Mouse (Mus musculus) B cell, adult 2 months (primary cell): ENCODE results near the gene Plekhj1.

Experiments used
- DNase-seq, 2 experiments: peaks; one replicate each; pipeline ENCODE4 v3.0.0; 2022

The Plekhj1 gene

GRCm38 (mm10) chr10:80774549-80774948 lies 23.9 kb downstream of the Plekhj1 start:
- DNase-seq = peak; percentile 77

DNA sequence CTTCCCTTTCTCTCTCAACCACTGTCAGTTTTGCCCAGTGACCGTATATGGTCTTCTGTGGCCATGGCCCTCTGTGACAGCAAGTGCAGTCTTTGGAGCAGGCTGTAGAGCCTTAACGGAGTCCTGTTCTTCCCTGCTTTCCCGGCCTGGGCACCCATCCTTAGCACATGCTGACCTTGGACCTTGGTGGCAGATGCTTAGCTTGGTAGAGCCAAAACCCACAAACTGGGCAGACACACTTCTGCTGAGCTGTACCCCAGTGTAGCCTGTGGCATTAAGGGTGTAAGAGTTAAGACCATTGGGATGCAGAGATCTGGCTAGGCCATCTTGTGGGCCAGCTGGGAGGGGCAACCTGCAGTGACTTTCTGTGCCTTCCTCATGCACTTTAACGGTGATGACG lies 24.6 kb downstream of the Plekhj1 start:
- DNase-seq = no peak

GRCm38 (mm10) chr10:80768365-80768764 lies 30.1 kb downstream of the Plekhj1 start:
- no peak for DNase-seq

- DNase-seq = no peak
Measured at GRCm38 (mm10) chr10:80766161-80766815, 32.1 kb downstream of the Plekhj1 start.

DNA sequence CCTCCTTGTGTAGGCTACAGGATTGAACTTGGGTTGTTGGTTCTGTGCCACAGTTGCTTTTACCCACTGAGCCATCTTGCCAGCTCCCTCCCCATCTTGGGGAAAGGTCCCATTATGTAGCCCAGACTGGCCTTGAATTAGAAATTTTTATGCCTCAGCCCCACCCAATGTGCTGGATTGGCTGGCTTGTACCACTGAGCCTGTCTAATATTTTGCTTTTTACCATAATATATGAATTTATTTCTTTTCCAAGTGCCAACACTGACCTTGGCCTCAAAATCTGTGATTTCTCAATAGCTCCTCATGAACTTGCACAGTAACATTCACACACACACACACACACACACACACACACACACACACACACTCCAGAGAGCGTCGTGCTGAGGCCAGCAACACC lies 32.7 kb downstream of the Plekhj1 start:
- DNase-seq = no peak

- no peak for DNase-seq
Measured at GRCm38 (mm10) chr10:80763502-80763901, 34.9 kb downstream of the Plekhj1 start.

DNA sequence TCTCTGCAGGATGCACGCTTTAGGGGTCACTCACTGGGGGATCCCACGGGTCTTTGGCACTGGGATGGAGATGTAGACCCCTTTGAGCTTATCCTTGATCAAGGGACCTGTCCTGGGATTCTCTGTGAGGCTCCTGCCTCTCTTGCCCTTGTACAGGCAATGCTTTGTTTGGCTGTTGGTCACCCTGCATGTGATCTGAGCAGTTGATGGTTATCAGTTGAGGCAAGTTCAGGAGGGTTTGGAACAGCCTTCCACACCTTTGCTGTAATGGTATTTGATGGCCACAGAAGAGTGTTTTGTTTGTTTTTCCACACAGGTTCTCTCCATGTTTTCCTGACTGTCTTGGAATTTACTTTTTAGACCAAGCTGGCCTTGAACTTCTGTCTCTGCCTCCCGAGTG lies 36.6 kb downstream of the Plekhj1 start:
- no peak for DNase-seq

- no peak for DNase-seq
Measured at GRCm38 (mm10) chr10:80760596-80761524, 37.6 kb downstream of the Plekhj1 start.

DNA sequence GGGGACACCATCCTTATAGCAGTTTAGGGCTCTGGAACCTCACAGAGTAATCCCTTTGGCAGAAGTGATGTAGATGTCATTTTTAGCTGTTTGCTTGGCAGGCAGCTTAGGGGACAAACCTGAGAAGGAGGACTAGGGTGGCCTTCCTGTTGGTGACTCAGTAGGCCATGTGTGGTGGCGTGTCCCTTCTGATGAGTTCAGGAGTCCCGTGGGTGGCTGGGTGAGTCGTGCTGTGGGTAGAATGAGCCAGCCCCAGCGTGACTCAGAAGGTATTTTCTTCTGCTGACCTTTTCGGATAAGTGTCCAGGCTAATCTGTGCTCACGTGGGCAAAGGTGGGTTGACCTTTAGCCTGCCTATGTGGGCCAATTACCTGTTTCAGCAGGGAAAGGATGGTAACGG lies 39.8 kb downstream of the Plekhj1 start:
- DNase-seq = no peak

DNA sequence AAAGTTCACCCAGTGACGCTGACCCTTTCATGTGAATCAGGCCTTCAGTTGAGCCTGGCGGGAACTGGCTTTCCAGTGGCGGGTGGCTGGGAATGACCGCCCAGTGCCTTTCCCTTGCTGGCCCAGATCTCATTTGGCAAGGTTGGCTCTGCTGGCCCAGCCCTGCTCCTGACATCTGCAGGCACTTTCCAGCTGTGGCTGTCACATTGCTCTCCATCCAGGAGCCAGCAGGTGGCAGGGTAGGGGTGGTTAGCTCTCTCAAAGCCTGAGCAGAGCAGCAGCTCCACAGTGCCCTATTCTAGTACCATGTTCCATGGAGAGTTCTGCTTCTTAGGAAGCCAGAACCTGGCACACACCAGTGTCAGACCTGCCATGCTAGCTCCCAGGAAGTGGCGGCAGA lies 40.7 kb downstream of the Plekhj1 start:
- peak; percentile 74 to 76 for DNase-seq

DNA sequence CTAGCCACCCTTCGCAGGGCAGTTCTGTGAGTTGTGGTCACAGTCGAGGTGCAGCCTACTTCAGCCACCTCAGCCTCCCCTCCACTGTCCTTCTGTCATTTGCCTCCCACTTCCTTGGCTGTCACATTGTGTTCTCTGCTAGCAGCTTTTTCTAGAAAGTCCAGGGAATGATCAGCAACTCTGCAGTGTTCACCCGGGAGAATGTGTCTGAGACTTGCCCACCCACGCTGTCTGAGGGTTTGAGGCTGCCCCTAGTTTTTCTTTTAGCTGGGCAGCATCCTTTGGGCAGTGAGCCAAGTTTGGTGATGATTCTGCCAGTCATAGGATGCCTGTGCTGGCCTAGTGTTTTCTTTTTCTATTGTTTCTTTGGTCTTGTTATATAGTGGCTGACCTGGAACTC lies 41.5 kb downstream of the Plekhj1 start:
- no peak for DNase-seq

- DNase-seq = no peak
Measured at GRCm38 (mm10) chr10:80756509-80756908, 41.9 kb downstream of the Plekhj1 start.

DNA sequence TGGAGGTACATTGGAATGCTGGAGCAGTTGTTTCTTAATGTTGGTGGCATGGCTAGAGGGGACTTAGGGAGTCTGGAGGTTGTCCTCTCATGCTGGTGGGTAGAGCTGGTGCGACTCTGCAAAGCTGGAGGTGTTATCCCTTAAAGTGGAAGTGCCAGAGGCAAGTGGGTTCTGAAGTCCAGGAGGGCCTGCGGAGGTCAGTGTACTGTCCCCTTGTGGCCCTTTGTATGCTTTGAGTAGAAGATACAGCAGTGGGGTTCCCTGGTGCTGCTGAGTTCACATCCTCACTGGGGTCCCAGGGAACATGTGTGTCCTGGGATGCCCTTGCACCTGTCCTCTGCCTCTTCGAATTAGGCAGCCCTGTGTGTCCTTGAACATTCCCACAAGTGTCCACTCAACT lies 42.3 kb downstream of the Plekhj1 start:
- no peak for DNase-seq

DNA sequence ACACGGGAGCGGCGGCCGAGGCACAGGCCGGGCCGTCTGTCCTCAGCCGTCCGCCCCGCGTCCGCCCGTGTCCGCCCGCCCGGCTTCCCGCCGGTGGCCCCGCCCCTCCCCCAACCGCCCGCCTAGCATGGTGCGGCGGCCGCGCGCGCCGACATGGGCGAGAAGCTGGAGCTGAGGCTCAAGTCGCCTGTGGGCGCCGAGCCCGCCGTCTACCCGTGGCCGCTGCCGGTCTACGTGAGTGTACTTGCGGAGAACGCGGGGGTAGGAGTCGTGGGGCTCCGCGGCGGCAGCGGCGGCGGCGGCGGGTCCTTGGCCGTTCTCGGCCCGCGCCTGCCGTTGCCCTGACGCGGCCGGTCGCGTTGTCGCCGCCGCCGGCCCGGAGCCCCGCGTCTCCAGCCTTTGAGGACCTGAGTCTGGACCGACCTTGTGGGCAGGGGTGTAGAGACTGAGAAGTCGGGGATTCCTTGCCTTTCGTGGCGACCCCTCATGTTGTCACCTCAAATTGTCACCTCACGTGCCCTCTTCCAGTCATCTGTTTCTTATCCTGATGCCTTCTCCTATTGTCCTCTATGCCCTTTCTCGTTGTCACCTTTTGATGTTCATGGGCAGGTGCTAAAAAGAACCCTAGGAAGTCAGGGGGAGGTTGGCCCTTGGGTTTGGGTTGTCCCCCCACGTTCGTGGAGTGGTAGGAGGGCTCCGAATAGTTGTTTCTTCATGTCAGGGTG lies 43.0 kb downstream of the Plekhj1 start:
- no peak for DNase-seq

- peak; percentile 99 for DNase-seq
Measured at GRCm38 (mm10) chr10:80754594-80755290, 43.7 kb downstream of the Plekhj1 start, which contains the start of gene Dot1l. Dot1l (plus strand) TSS chr10:80755206.

GRCm38 (mm10) chr10:80752079-80752625 lies 46.3 kb downstream of the Plekhj1 start:
- peak; percentile 58 to 63 for DNase-seq

DNA sequence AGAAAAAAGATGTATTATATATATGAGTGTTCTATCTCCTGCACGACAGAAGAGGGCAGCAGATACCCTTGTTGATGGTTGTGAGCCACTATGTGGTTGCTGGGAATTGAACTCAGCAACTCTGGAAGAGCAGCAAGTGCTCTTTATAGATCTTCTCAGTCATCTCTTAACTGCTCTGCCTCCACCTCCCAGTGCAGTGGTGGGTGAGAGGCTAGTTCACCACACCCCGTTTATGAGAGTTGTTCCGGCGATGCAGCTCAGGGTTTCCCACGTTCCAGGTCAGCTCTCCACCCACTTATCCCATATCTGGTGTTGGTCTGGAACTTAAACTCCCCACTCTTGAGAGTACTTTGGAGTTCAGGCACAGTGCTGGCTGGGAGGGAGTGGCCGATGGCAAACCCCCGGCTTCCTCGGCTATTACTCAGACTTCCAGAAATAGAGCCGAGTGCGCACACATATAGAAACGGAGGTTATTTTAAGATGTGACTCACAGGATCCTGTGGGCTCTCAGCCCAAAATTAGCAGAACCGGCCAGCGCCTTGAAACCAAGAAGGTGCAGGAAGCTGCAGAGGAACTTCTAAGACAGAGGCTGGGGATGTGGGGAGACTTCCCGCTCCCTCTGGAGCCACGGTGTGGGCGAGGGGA lies 47.1 kb downstream of the Plekhj1 start:
- peak; percentile 72 to 78 for DNase-seq

DNA sequence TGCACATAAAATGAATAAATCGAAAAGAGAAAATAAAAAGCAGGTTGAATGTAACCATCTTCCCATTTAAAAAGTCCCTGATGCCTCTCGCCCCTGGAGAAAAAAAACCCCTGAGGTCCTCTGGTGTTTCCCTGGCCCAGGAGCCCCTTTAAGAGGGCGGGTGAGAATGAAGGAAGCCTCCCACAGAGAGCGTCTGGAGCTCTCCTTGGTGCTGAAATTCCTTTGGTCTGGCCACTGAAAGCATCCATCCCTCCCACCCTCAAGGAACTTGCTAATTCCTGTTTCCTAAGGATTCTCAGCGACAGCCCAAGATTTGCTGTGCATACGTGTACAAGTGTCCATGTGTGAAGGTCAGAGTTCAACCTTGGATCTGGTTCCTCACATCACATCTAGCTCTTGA lies 49.8 kb downstream of the Plekhj1 start:
- DNase-seq = peak; percentile 59 to 67

GRCm38 (mm10) chr10:80747410-80747809 lies 51.0 kb downstream of the Plekhj1 start:
- peak; percentile 86 to 87 for DNase-seq
